Mouse (Mus musculus) spleen, adult 2 months (tissue): ENCODE measurements around the gene Fbxl17.

Source experiments
- CTCF ChIP-seq: fragments of 200-500 bp; IDR thresholded peaks from 2 replicates; pipeline ENCODE4 v1.5.1; 2011; ENCODE audit warnings: mild to moderate bottlenecking, inconsistent platforms; ENCODE audit not compliant: insufficient read depth, insufficient read length, insufficient replicate concordance; ENCODE audit errors: extremely low read depth
- POLR2A ChIP-seq: fragments of 200-500 bp; IDR thresholded peaks from 2 replicates; pipeline ENCODE4 v1.6.1; 2011; ENCODE audit warnings: low read depth, low read length, inconsistent platforms

DNA sequence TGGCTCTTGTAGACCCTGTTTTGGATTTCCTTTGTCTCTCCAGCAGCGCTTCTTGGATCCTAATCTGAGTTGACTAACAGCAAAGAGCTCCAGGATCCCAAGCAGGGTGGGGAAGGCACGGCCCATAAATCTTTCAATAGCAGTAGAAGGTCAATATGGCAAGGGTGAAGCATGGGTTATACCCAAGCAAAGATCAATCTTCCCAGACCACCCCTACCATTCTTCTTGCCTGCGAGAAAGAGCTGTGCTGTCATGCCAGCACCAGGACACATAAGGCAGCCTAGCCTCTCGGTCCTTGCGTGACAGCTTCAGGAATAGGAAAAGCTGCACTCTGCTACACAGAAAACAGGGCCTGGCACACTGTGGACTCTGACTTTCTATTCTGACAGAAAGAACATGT is 279.0 kb downstream of the Fbxl17 start:
- TF ChIP-seq CTCF (no peak), POLR2A (no peak)
